Mouse (Mus musculus): ENCODE measurements at regions not wholly inside any gene's neighbourhood (a gene's known extent, or its start where the extent isn't known, plus 50 kb on each side); places are given as distances from the start of the nearest gene placed in this dataset.

DNA sequence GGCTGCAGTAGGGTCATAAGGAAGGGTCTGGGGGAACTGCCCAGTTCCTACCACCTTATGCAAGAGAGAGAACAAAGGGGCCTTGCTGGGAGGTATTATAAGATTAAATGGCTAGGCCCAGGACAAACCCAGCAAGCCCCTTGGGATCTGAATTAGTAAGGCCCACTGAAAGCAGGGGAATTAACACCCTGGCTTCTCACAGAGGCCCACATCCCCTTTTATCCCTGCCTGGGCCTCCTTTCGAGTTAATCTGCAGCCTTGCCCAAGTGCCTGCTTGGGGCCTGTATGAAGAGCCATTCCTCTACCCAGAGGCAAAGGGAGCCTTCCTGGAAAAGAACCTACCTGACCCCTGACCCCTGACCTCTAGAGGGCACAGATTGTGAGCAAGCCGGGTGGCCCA lies 98.2 kb downstream of the Vegfa start:
- no peaks in the 10 kb centered on the region for H3K36me3 ChIP-seq (ENCODE audit: control insufficient read depth, insufficient read depth, low read length)
- ATAC-seq (ENCODE audit: low FRiP score, low TSS enrichment) = no peak
- H3K4me3 ChIP-seq (replicated peaks; ENCODE audit: low read depth, low read length) = no peak overlapping the region
- 11% methylated on average over 2 of the region's 2 CpGs for WGBS
- no peaks in the 10 kb centered on the region for H3K27me3 ChIP-seq (ENCODE audit: control insufficient read depth, insufficient read depth, low read length)
- H3K9ac ChIP-seq (replicated peaks; ENCODE audit: low read length) = no peak overlapping the region
- H3K4me1 ChIP-seq (ENCODE audit: control insufficient read depth, insufficient read depth, low read length) = peaks cover 10% of the 10 kb centered on the region
- no peak overlapping the region for H3K4me2 ChIP-seq (ENCODE audit: low read length)
- DNase-seq = peak; percentile 53
- H3K9me3 ChIP-seq (ENCODE audit: control insufficient read depth, low read length) = no peaks in the 10 kb centered on the region
- no peak overlapping the region for H3K27ac ChIP-seq (replicated peaks; ENCODE audit: low read depth, low read length)

DNA sequence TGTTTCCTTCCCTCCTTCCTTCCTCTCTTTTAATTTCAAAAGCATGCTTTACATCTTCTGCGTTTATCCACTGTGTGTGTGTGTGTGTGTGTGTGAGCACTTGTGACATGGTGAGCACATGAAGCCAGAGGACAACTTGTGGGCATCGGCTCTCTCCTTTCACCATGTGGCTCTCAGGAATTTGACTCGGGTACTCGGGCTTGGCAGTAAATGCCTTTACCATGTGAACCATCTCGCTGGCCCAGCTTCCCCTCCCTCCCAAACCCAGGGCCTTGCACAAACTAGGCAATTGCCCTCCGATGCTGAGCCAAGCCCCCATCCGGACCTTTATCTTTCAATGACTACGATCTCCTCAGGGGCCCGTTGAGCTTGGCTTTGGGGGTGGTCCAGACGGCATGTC lies 99.1 kb downstream of the Vegfa start:
- H3K4me2 ChIP-seq (ENCODE audit: low read length) = no peak overlapping the region
- H3K4me1 ChIP-seq (ENCODE audit: control insufficient read depth, insufficient read depth, low read length) = peaks cover 10% of the 10 kb centered on the region
- H3K27me3 ChIP-seq (ENCODE audit: control insufficient read depth, insufficient read depth, low read length) = no peaks in the 10 kb centered on the region
- no peaks in the 10 kb centered on the region for H3K9me3 ChIP-seq (ENCODE audit: control insufficient read depth, low read length)
- no peaks in the 10 kb centered on the region for H3K36me3 ChIP-seq (ENCODE audit: control insufficient read depth, insufficient read depth, low read length)
- ATAC-seq (ENCODE audit: low FRiP score, low TSS enrichment) (no peak), DNase-seq (no peak)
- H3K27ac ChIP-seq (replicated peaks; ENCODE audit: low read depth, low read length) = no peak overlapping the region
- WGBS = 30% methylated on average over 10 of the region's 10 CpGs
- H3K4me3 ChIP-seq (replicated peaks; ENCODE audit: low read depth, low read length) = no peak overlapping the region
- no peak overlapping the region for H3K9ac ChIP-seq (replicated peaks; ENCODE audit: low read length)

DNA sequence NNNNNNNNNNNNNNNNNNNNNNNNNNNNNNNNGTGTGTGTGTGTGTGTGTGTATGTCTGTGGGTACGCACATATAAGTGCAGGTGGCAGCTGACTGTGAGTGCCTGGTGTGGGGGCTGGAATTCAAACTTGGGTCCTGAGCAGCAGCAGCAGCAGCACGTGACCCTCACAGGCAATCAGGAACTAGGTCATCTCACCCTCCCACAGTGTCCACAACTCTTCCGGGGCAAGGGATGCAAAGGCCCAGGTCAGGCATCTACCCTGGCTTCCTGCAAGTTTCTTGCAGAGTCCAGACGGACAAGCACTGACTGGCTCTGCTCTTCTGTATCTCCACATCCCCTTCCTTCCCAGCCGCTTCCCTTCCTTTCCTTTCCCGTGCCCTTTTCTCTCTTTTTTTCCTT lies 99.6 kb downstream of the Vegfa start:
- H3K9me3 ChIP-seq (ENCODE audit: control insufficient read depth, low read length) = no peaks in the 10 kb centered on the region
- WGBS = 63% methylated on average over 6 of the region's 6 CpGs
- no peak overlapping the region for H3K4me2 ChIP-seq (ENCODE audit: low read length)
- H3K4me3 ChIP-seq (replicated peaks; ENCODE audit: low read depth, low read length) = no peak overlapping the region
- no peaks in the 10 kb centered on the region for H3K36me3 ChIP-seq (ENCODE audit: control insufficient read depth, insufficient read depth, low read length)
- no peak for DNase-seq
- H3K27me3 ChIP-seq (ENCODE audit: control insufficient read depth, insufficient read depth, low read length) = no peaks in the 10 kb centered on the region
- peaks cover 10% of the 10 kb centered on the region for H3K4me1 ChIP-seq (ENCODE audit: control insufficient read depth, insufficient read depth, low read length)
- no peak overlapping the region for H3K9ac ChIP-seq (replicated peaks; ENCODE audit: low read length)
- H3K27ac ChIP-seq (replicated peaks; ENCODE audit: low read depth, low read length) = no peak overlapping the region
- no peak for ATAC-seq (ENCODE audit: low FRiP score, low TSS enrichment)

DNA sequence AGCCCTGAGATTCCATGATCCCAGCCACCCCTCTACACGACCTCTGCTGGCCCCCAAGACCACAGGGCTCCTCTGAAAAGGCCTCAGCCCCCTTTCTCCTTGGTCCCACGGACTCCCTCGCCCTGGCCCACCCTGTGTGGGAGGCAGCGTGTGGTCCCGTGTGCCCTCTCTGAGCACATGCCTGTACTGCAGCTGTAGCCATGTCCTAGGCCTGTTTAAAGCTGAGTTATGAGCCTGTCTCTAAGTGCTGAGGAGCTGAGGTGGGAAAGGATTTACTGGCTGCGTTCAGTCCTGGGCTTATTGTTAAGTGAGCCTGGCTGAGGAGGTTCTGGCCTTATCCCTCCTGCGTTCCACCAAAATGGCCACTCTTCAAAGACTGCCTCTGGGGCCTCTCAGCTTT lies 102.6 kb downstream of the Vegfa start:
- Histone ChIP-seq H3K9ac (replicated peaks; ENCODE audit: low read length) (no peak overlapping the region), H3K4me1 (ENCODE audit: control insufficient read depth, insufficient read depth, low read length) (peaks cover 10% of the 10 kb centered on the region), H3K27me3 (ENCODE audit: control insufficient read depth, insufficient read depth, low read length) (no peaks in the 10 kb centered on the region), H3K9me3 (ENCODE audit: control insufficient read depth, low read length) (no peaks in the 10 kb centered on the region), H3K4me3 (replicated peaks; ENCODE audit: low read depth, low read length) (no peak overlapping the region), H3K27ac (replicated peaks; ENCODE audit: low read depth, low read length) (no peak overlapping the region), H3K36me3 (ENCODE audit: control insufficient read depth, insufficient read depth, low read length) (no peaks in the 10 kb centered on the region), H3K4me2 (ENCODE audit: low read length) (no peak overlapping the region)
- ATAC-seq (ENCODE audit: low FRiP score, low TSS enrichment) = no peak
- no peak for DNase-seq
- 77% methylated on average over 7 of the region's 7 CpGs for WGBS

DNA sequence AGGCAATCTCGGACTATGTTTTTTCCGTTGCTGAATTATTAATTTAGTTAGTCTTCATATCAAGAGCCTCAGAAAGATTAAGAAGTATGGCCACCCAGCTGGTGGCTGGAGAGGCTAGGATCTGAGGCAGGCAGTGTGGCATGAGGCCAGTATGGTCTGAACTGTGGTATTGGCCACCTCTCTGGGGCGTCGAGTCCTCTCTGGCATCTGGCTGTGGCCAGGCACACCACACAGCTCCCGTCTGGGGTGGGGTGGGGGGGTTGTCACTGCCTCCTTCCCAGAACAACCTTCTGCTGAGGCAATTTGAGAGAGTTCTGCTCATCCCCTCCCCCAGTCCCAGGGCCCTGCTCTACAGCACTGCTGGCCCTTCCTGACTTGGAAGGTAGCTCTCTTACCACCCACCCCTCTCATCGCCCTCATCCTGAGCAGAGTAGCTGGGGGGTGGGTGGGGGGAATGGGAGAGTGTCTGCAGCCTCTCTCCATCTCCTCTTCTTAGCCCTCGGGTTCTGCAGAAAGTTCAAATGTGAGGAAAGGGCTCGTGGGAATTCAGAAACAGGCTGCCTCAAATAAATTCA lies 103.2 kb downstream of the Vegfa start:
- WGBS = 70% methylated on average over 8 of the region's 8 CpGs
- Histone ChIP-seq H3K36me3 (ENCODE audit: control insufficient read depth, insufficient read depth, low read length) (no peaks in the 10 kb centered on the region), H3K4me2 (ENCODE audit: low read length) (no peak overlapping the region), H3K9me3 (ENCODE audit: control insufficient read depth, low read length) (no peaks in the 10 kb centered on the region), H3K27ac (replicated peaks; ENCODE audit: low read depth, low read length) (no peak overlapping the region), H3K4me3 (replicated peaks; ENCODE audit: low read depth, low read length) (no peak overlapping the region), H3K27me3 (ENCODE audit: control insufficient read depth, insufficient read depth, low read length) (no peaks in the 10 kb centered on the region), H3K9ac (replicated peaks; ENCODE audit: low read length) (no peak overlapping the region), H3K4me1 (ENCODE audit: control insufficient read depth, insufficient read depth, low read length) (peaks cover 8% of the 10 kb centered on the region)
- no peak for ATAC-seq (ENCODE audit: low FRiP score, low TSS enrichment)
- DNase-seq = no peak

DNA sequence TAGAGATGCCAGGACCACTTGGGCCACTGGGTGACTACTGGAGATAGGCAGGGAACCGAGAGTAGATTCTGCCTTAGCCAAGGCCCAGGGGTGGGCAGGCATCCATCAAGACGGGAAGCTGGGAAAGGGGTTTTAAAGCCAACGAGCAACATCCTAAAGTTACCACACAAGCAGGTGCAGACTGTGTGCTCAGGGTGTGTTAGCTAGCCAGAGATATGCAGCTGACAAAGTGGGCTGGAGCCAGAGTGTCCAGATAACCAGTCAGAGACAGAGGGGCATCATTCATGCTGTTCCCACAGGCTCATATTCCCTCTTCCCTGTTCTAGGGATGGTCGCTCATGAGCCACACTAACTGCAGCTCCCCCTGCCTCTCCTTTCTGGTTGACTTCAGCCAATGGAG lies 104.2 kb downstream of the Vegfa start:
- ATAC-seq (ENCODE audit: low FRiP score, low TSS enrichment) (no peak), DNase-seq (no peak)
- H3K4me2 ChIP-seq (ENCODE audit: low read length) = no peak overlapping the region
- no peaks in the 10 kb centered on the region for H3K36me3 ChIP-seq (ENCODE audit: control insufficient read depth, insufficient read depth, low read length)
- H3K4me1 ChIP-seq (ENCODE audit: control insufficient read depth, insufficient read depth, low read length) = 0 out of 2 replicates have a peak, but pooled peaks cover 3% of the 10 kb centered on the region
- no peak overlapping the region for H3K27ac ChIP-seq (replicated peaks; ENCODE audit: low read depth, low read length)
- no peak overlapping the region for H3K9ac ChIP-seq (replicated peaks; ENCODE audit: low read length)
- 84% methylated on average over 4 of the region's 4 CpGs for WGBS
- no peaks in the 10 kb centered on the region for H3K9me3 ChIP-seq (ENCODE audit: control insufficient read depth, low read length)
- H3K4me3 ChIP-seq (replicated peaks; ENCODE audit: low read depth, low read length) = no peak overlapping the region
- H3K27me3 ChIP-seq (ENCODE audit: control insufficient read depth, insufficient read depth, low read length) = no peaks in the 10 kb centered on the region

DNA sequence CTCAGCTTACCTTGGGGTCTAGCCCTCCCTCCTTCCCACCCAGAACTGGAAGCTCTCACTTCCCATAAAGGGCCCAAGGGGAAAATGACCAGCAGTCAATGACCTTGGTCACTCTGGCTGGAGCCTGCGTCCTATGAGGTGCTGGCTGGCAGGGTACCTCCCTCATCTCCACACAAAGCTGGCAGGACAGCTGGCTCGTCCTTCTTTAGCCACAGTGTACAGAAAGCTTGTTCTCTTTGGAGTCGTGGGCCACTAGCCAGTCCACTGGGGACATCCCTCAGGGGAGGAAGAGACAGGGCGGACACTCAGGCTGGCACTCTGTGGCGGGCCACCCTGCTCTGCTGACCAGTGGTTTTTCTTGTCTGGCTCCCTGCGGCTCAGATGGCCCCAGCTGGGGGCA lies 106.3 kb downstream of the Vegfa start:
- Histone ChIP-seq H3K4me1 (ENCODE audit: control insufficient read depth, insufficient read depth, low read length) (0 out of 2 replicates have a peak, but pooled peaks cover 3% of the 10 kb centered on the region), H3K9me3 (ENCODE audit: control insufficient read depth, low read length) (no peaks in the 10 kb centered on the region), H3K36me3 (ENCODE audit: control insufficient read depth, insufficient read depth, low read length) (no peaks in the 10 kb centered on the region), H3K4me2 (ENCODE audit: low read length) (no peak overlapping the region), H3K27ac (replicated peaks; ENCODE audit: low read depth, low read length) (no peak overlapping the region), H3K27me3 (ENCODE audit: control insufficient read depth, insufficient read depth, low read length) (no peaks in the 10 kb centered on the region), H3K4me3 (replicated peaks; ENCODE audit: low read depth, low read length) (no peak overlapping the region), H3K9ac (replicated peaks; ENCODE audit: low read length) (no peak overlapping the region)
- 64% methylated on average over 6 of the region's 6 CpGs for WGBS
- ATAC-seq (ENCODE audit: low FRiP score, low TSS enrichment) = no peak
- no peak for DNase-seq

DNA sequence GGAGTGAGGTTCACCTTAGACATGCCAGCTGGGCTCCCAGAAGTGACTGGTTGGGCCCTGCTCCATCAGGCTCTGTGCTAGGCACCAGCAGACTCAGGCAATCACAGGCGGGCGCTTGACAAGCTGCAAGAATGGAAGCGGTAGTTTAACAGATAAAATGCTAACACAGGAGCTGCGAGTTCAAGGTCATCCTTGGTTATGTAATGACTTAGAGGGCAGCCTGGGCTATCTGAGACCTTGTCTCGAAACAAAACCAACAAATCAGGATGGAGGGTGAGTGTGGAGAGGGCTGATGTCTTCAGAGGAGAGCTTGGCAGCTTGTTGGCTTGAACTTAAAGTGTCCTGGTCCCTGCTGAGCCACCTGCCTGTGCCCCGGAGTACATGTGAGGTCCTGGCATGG lies 107.6 kb downstream of the Vegfa start:
- Histone ChIP-seq H3K27me3 (ENCODE audit: control insufficient read depth, insufficient read depth, low read length) (no peaks in the 10 kb centered on the region), H3K4me3 (replicated peaks; ENCODE audit: low read depth, low read length) (no peak overlapping the region), H3K4me2 (ENCODE audit: low read length) (no peak overlapping the region), H3K9me3 (ENCODE audit: control insufficient read depth, low read length) (no peaks in the 10 kb centered on the region), H3K9ac (replicated peaks; ENCODE audit: low read length) (no peak overlapping the region), H3K27ac (replicated peaks; ENCODE audit: low read depth, low read length) (no peak overlapping the region), H3K36me3 (ENCODE audit: control insufficient read depth, insufficient read depth, low read length) (no peaks in the 10 kb centered on the region), H3K4me1 (ENCODE audit: control insufficient read depth, insufficient read depth, low read length) (0 out of 2 replicates have a peak, but pooled peaks cover 3% of the 10 kb centered on the region)
- DNase-seq (no peak), ATAC-seq (ENCODE audit: low FRiP score, low TSS enrichment) (no peak)
- 91% methylated on average over 6 of the region's 6 CpGs for WGBS

DNA sequence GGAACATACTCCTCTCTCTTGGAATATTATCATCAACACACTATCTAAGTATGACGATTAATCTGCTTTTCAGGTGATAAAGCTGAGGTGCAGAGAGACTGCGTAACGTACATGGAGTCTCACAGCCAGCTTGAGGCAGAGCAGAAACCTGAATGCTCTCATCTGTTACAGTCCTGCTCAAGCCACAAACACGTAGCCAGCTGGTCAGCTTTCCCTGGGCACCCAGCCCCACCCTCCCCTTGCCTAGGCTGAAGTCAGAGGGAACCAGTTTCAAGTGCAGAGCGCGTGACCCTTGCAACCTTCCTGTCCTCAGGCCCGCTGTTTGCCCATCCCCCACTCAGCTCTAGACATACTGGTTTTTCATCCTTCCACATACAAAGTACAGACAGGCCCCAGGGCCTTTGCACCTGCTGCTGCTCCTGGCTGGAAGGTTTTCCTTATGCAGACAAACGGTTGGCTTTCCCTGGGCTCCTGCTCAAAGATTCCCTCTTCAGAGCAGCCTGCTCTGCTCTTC lies 108.9 kb downstream of the Vegfa start:
- H3K27ac ChIP-seq (replicated peaks; ENCODE audit: low read depth, low read length) = no peak overlapping the region
- no peak for ATAC-seq (ENCODE audit: low FRiP score, low TSS enrichment)
- WGBS = 81% methylated on average over 8 of the region's 8 CpGs

More for the DNA sequence above, 108.9 kb downstream of the Vegfa start:
- no peak for DNase-seq
- H3K4me1 ChIP-seq (ENCODE audit: control insufficient read depth, insufficient read depth, low read length) = no peaks in the 10 kb centered on the region
- no peaks in the 10 kb centered on the region for H3K27me3 ChIP-seq (ENCODE audit: control insufficient read depth, insufficient read depth, low read length)
- H3K4me2 ChIP-seq (ENCODE audit: low read length) = no peak overlapping the region
- no peak overlapping the region for H3K4me3 ChIP-seq (replicated peaks; ENCODE audit: low read depth, low read length)
- no peaks in the 10 kb centered on the region for H3K9me3 ChIP-seq (ENCODE audit: control insufficient read depth, low read length)
- H3K9ac ChIP-seq (replicated peaks; ENCODE audit: low read length) = no peak overlapping the region
- H3K36me3 ChIP-seq (ENCODE audit: control insufficient read depth, insufficient read depth, low read length) = no peaks in the 10 kb centered on the region

Data from midbrain, embryonic 14.5 days (tissue).